Mouse (Mus musculus) heart, adult 11 months (tissue): Measurements from ENCODE around the gene Plpp4.
A peak's percentile ranks its signal among the peaks of the same experiment; 100 is the strongest.

Experiments
- DNase-seq: peaks from one replicate; pipeline ENCODE4 v3.0.0; 2022

The Plpp4 gene

GRCm38 (mm10) chr7:129303356-129303755, 46.5 kb downstream of the Plpp4 start:
- DNase-seq: no peak

DNA sequence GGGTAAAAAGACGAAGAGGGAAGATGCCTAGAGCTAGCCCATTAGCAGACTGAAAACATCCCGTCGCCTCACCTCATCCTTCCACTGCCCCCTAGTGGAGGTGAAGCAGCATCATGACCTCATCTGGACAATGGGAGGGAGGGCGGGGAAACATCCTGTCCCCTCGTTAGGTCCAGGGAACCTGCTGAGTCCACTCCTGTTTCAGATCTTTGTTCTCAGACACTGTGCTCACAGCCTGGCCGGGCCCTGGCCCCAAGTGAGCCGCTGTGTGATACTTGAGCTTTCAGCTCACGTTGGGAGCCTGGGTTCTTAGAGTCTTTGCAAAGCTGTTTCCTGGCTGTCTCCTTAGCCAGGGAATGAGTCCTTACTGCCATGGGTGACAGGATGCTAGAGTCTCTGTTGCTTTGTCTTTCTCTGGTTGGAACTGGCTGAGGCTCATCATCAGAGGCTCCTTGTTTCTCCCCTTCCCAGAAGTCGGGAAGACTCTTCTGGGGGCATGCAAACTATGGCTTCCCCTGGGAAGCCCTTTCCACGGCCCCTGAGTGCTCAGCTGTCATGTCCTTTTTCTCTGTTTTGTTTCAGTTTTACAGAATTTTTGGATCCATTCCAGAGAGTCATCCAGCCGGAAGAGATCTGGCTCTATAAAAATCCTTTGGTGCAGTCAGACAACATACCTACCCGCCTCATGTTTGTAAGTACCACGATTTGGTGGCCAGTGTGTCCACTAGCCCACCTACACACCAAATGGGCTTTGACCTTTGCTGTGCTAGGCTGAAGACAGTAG, 50.4 kb downstream of the Plpp4 start:
- DNase-seq: no peak

DNA sequence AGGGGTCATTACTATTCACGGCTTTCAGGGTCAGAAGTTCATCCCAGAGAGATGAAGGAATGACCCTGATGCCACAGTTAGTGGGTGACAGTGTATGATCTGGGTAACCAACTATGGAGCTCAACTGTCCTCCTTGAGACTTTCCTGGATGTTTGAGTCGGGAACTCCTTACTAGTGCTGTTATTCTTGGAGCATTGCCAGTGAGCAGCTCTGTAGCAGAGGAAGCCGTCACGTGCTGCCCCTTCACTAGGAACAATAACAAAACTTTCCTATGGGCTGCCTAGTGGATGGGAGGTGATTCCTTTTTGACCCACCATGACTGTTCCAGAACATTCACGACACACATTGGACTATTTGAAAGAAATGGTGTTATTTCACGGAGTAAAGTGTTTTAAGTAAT, 51.8 kb downstream of the Plpp4 start:
- no peak for DNase-seq

DNA sequence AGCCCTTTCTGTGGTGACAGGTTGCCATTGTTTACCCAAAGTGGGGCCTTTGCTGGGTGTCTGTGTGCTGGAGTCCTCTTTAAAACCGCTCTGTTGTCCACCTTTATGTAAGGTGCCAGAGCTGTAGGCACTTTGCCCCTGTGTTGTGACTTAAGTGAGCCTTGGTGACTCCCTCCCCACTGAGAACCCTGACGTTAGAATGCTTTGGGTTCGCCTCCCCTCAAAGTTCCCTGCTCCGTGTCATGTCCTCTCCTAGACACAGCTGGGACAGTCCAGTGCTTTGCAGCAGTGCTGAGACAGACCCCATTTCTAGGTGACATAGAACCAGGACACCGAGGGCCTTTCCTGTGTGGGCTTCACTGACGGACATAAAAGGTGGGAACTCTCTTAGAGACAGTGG, 55.7 kb downstream of the Plpp4 start:
- DNase-seq: peak; percentile 76

GRCm38 (mm10) chr7:129313969-129314368, 57.1 kb downstream of the Plpp4 start:
- DNase-seq: no peak

GRCm38 (mm10) chr7:129340096-129340495, 83.3 kb downstream of the Plpp4 start:
- DNase-seq: no peak

DNA sequence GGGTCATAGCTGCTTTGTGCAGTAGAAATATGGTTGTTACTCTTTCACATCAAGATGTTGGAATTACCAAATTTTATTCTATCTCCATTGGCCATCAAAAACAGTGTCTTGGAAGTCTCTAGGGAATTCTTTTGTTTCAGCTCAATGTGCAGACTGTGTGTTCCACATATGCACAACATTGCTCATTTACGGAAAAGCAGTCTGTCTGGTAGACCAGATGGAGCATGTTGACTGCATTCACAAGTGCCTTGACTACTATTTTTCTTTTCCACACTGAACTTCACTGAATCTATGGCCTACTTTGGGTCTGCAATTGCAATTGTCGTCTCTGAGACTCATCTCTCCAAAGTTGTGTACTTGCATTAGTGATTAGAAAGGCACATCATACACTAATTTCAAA, 98.7 kb downstream of the Plpp4 start:
- peak; percentile 25 for DNase-seq

- peak; percentile 59 for DNase-seq
Measured at GRCm38 (mm10) chr7:129375306-129375705, 118.5 kb downstream of the Plpp4 start.

DNA sequence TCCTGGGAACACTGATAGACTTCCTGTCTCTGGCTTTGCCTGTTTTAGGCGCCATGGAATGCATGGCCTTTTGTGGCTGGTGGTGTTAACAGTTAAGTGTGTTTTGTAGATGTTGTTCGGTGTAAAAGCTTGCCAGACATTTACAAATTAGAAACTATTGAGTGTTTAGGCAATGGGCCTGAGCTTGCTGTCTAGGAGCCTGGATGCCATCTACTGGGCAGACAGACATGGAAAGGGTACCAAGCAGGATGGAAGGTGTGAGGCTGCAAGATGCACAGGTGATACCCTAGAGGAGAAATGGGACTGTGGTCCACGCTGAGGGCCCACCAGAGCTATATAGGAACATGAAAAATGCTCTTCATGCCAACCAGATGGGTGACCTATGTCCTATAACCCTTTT, 128.3 kb downstream of the Plpp4 start:
- peak; percentile 71 for DNase-seq

DNA sequence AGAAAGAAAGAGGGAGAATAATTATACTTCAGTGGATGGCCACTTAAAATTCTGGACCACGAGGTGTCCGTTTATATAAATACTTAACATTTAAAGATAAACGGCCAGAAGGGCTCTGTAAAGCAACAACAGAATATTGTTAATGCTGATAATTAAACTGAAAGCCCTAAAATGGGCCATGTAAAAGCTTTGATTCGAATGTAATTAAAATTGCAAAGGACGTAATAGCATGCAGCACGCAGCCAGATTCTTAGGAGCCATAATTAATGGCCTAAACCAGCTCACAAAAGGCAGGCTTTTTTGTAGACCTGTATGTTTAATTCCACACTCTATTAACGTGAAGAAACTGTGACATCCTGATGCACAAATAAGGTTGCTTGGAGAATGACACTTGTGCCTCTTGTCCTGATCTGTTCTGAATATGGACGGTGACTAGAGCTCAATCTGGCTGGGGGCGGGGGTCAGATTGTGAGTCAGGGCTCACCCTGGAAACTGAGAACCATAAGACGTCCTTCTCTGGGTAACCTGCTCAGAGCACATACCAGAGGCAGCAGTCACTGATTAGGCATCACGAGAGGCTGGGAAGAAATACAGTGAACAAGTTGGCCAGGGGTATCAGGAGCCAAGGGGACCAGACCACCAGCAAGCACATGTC, 136.1 kb downstream of the Plpp4 start:
- DNase-seq: peak; percentile 5

DNA sequence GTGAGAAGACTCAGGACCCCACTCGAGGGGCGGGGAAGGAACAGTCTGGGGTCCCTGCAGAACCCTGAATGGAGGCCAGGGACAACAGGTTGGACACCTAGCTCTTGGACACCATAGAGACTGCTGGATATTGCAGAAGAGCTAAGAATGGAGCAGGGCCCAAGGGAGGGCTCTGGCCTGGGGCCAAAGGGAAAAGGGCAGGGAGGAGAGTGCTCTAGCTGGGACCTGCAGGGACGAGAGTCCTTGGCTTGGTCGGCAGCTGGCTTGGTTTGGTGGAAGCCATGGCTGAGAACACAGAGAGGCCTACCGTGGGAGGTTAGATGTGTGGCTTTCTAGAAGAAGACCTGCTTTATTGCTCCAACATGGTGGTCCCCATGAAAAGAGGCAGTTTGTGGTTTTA, 139.7 kb downstream of the Plpp4 start:
- peak; percentile 66 for DNase-seq

- peak; percentile 64 for DNase-seq
Measured at GRCm38 (mm10) chr7:129399071-129399470, 142.2 kb downstream of the Plpp4 start.

DNA sequence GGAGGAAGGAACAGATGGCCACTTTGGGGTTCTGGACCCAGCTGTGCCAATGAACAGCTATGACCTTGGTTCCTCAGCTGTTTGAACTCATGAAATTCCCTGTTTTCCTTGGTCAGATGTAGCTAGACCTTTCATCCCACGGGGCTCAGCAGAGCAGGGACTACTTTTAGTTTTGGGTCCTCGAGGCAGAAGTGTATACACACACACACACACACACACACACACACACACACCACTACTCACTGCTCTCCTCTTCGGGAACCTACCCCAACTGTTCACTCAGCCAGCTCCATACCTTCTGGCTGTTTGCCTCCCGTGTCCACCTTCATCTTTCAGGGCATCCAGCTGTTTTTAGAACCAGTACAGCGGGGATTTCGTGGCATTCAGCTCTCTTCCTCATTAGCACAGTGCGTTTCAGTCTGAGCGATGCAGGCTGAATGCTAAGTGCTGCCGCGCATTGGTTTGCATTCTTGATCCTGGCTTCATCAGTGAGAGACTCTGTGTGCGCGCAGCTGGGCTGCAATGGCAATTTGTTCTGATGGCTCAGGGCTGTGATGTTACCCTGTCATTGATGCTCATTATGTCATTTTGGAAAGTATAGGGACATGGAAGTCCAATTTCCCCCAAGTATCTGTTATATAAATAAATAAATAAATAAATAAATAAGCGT, 146.0 kb downstream of the Plpp4 start:
- peak; percentile 78 for DNase-seq

DNA sequence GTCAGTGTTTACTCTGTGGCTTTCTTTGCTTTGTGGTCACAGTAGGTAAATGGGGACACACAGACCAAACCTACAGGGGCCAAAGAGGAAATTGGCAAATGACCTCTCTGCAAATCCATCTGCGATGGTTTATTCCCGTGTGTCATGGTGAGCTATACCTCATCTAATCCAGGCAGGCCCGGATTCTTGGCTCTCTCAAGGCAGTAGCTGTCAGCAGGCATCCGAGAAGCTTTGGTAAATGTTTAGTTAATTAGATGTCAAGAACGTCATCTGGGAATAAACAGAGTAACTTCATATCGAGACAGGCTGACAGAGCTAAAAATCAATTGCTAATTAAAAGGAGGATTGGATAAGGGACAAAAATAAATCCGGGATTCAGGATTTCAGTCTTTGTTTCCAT, 149.2 kb downstream of the Plpp4 start:
- DNase-seq: no peak

GRCm38 (mm10) chr7:129412695-129413094, 155.9 kb downstream of the Plpp4 start:
- no peak for DNase-seq

GRCm38 (mm10) chr7:129415179-129415578, 158.3 kb downstream of the Plpp4 start:
- DNase-seq: no peak

DNA sequence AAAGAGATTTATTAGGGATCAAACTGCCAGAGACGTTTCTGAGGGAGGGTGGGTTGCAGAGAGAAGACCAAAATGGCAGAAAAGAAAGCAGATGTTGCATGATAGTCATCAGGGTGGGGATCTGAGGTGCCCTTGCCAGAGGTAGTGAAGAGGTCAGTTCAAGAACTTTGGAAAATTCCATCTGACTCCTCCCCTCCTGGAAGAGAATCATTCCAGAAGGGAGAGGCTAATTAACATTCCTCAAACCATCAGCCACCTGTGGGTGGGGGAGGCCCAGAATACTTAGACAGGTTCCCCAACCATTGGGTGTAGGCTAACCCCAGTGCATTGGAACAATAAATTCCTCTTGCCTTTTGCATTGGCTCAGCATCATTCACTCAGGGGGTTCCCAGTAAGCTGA, 164.3 kb downstream of the Plpp4 start:
- DNase-seq: no peak

GRCm38 (mm10) chr7:129425554-129425953, 168.7 kb downstream of the Plpp4 start:
- no peak for DNase-seq

- DNase-seq: peak; percentile 5
Measured at GRCm38 (mm10) chr7:129428794-129429193, 172.0 kb downstream of the Plpp4 start.

DNA sequence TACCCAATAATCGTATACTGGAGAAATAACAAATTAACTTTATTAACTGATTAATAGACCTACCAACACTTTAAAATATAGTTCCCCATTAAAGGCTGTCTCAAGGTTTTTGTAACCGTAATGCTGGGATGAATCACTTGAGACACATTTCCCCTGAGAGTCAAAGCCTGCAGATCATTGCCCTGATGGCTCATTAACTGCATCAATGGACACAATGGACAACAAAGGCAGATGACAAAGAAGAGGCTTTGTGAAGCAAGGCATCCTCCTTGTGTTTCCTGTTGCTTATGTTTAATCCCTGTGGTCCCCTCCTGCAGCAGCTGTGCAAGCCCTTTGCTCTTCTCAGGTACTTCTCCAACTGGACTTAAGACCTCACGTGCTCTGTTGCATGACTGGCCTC, 173.1 kb downstream of the Plpp4 start:
- DNase-seq: no peak
